Mouse (Mus musculus): Measurements from ENCODE around the gene Rpa1. TPM values are rescaled to one million over a fixed set of nuclear protein-coding genes. Genes with fewer than 3 reads are reported as not detected.

Gene Rpa1
- polyA plus RNA-seq, 1 experiment from 2014 or later: 185 TPM

GRCm38 (mm10) chr11:75344163-75344562 lies 4.0 kb downstream of the Rpa1 start:
- no peak overlapping the region for H3K4me3 ChIP-seq
- no peak for DNase-seq (ENCODE audit: low spot score)
- H3K9me3 ChIP-seq (replicated peaks): no peaks in the 10 kb centered on the region
- H3K27ac ChIP-seq: no peak overlapping the region
- WGBS: 74% methylated on average over 2 of the region's 2 CpGs
- H3K36me3 ChIP-seq: peaks cover 52% of the 10 kb centered on the region
- no peaks in the 10 kb centered on the region for H3K27me3 ChIP-seq (ENCODE audit: low read depth, poor library complexity, severe bottlenecking)
- peaks cover 22% of the 10 kb centered on the region for H3K4me1 ChIP-seq

GRCm38 (mm10) chr11:75343096-75343495 lies 5.0 kb downstream of the Rpa1 start:
- no peak for DNase-seq (ENCODE audit: low spot score)
- 94% methylated on average over 2 of the region's 2 CpGs for WGBS
- no peaks in the 10 kb centered on the region for H3K27me3 ChIP-seq (ENCODE audit: low read depth, poor library complexity, severe bottlenecking)
- peaks cover 63% of the 10 kb centered on the region for H3K36me3 ChIP-seq
- no peaks in the 10 kb centered on the region for H3K9me3 ChIP-seq (replicated peaks)
- H3K27ac ChIP-seq: no peak overlapping the region
- H3K4me1 ChIP-seq: peaks cover 14% of the 10 kb centered on the region
- no peak overlapping the region for H3K4me3 ChIP-seq

- no peak for DNase-seq (ENCODE audit: low spot score)
- WGBS: 90% methylated on average over 12 of the region's 12 CpGs
- Histone ChIP-seq H3K27me3 (ENCODE audit: low read depth, poor library complexity, severe bottlenecking) (no peaks in the 10 kb centered on the region), H3K4me3 (no peak overlapping the region), H3K4me1 (no peaks in the 10 kb centered on the region), H3K27ac (no peak overlapping the region), H3K9me3 (replicated peaks) (no peaks in the 10 kb centered on the region), H3K36me3 (peaks cover 85% of the 10 kb centered on the region)
These were observed 7.3 kb downstream of the Rpa1 start for GRCm38 (mm10) chr11:75340698-75341345.

GRCm38 (mm10) chr11:75340076-75340475 lies 8.0 kb downstream of the Rpa1 start:
- Histone ChIP-seq H3K27ac (no peak overlapping the region), H3K27me3 (ENCODE audit: low read depth, poor library complexity, severe bottlenecking) (no peaks in the 10 kb centered on the region), H3K4me1 (no peaks in the 10 kb centered on the region), H3K4me3 (no peak overlapping the region), H3K36me3 (peaks cover 85% of the 10 kb centered on the region), H3K9me3 (replicated peaks) (no peaks in the 10 kb centered on the region)
- 96% methylated on average over 14 of the region's 14 CpGs for WGBS
- DNase-seq (ENCODE audit: low spot score): no peak

DNA sequence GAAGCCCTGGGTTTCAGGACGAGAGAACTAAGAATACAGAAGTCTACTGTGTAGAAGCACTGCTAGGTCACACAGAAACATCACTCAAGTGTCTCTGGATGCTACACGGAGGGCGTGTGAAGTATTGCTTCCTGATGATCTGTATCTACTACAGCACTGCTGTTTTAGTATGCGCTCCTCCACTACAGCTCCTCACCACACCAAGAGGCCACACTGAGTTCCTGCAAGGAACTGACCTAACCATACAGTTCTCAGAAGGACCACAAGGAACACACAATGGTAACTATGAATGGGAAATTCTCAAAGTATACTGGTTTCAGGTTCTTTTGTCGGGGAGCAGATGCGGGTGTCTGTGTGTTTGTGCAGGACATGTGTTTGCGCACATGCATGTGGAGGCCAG lies 10.9 kb downstream of the Rpa1 start:
- no peaks in the 10 kb centered on the region for H3K27me3 ChIP-seq (ENCODE audit: low read depth, poor library complexity, severe bottlenecking)
- no peak overlapping the region for H3K4me3 ChIP-seq
- 91% methylated on average over 7 of the region's 7 CpGs for WGBS
- no peak for DNase-seq (ENCODE audit: low spot score)
- H3K4me1 ChIP-seq: no peaks in the 10 kb centered on the region
- peaks cover 95% of the 10 kb centered on the region for H3K36me3 ChIP-seq
- no peak overlapping the region for H3K27ac ChIP-seq
- no peaks in the 10 kb centered on the region for H3K9me3 ChIP-seq (replicated peaks)

GRCm38 (mm10) chr11:75336676-75337075 lies 11.4 kb downstream of the Rpa1 start:
- WGBS: 88% methylated on average over 8 of the region's 8 CpGs

GRCm38 (mm10) chr11:75325969-75326311 lies 22.2 kb downstream of the Rpa1 start:
- H3K27me3 ChIP-seq (ENCODE audit: low read depth, poor library complexity, severe bottlenecking): no peaks in the 10 kb centered on the region
- no peak for DNase-seq (ENCODE audit: low spot score)
- H3K4me1 ChIP-seq: no peaks in the 10 kb centered on the region
- H3K36me3 ChIP-seq: peaks cover 77% of the 10 kb centered on the region
- 89% methylated on average over 7 of the region's 7 CpGs for WGBS
- H3K9me3 ChIP-seq (replicated peaks): no peaks in the 10 kb centered on the region
- H3K4me3 ChIP-seq: no peak overlapping the region
- no peak overlapping the region for H3K27ac ChIP-seq

More at GRCm38 (mm10) chr11:75336676-75337075, 11.4 kb downstream of the Rpa1 start:
- Histone ChIP-seq H3K27me3 (ENCODE audit: low read depth, poor library complexity, severe bottlenecking) (no peaks in the 10 kb centered on the region), H3K27ac (no peak overlapping the region), H3K4me3 (no peak overlapping the region), H3K9me3 (replicated peaks) (no peaks in the 10 kb centered on the region), H3K4me1 (no peaks in the 10 kb centered on the region), H3K36me3 (peaks cover 95% of the 10 kb centered on the region)
- DNase-seq (ENCODE audit: low spot score): no peak

GRCm38 (mm10) chr11:75325116-75325968 lies 22.8 kb downstream of the Rpa1 start:
- 88% methylated on average over 16 of the region's 16 CpGs for WGBS
- no peaks in the 10 kb centered on the region for H3K4me1 ChIP-seq
- peaks cover 73% of the 10 kb centered on the region for H3K36me3 ChIP-seq
- DNase-seq (ENCODE audit: low spot score): no peak
- no peak overlapping the region for H3K4me3 ChIP-seq
- no peaks in the 10 kb centered on the region for H3K27me3 ChIP-seq (ENCODE audit: low read depth, poor library complexity, severe bottlenecking)
- H3K27ac ChIP-seq: no peak overlapping the region
- no peaks in the 10 kb centered on the region for H3K9me3 ChIP-seq (replicated peaks)

DNA sequence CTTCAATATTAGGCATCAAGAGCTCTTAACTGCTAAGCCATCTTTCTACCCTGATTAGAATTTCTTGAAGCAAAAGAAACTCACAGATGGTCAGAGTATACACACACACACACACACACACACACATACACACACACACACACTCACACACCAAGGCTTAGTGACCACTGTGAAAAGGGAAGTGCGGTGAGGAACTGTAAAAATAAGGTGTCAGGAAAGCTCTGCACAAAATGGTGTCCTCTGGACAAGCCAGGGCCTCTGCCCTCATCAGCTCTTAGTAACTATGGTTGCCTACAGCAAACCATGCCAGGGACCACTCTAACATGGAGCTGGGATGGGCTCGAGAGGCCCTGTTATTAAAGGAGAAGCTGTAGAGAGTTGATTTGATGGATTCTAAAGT lies 23.7 kb downstream of the Rpa1 start:
- peaks cover 64% of the 10 kb centered on the region for H3K36me3 ChIP-seq
- 94% methylated on average over 2 of the region's 2 CpGs for WGBS

GRCm38 (mm10) chr11:75323326-75323737 lies 24.8 kb downstream of the Rpa1 start:
- no peak overlapping the region for H3K27ac ChIP-seq
- DNase-seq (ENCODE audit: low spot score): no peak
- WGBS: 84% methylated on average over 8 of the region's 8 CpGs
- no peaks in the 10 kb centered on the region for H3K27me3 ChIP-seq (ENCODE audit: low read depth, poor library complexity, severe bottlenecking)
- no peaks in the 10 kb centered on the region for H3K9me3 ChIP-seq (replicated peaks)
- no peaks in the 10 kb centered on the region for H3K4me1 ChIP-seq
- H3K4me3 ChIP-seq: no peak overlapping the region
- peaks cover 56% of the 10 kb centered on the region for H3K36me3 ChIP-seq

More for the DNA sequence above, 23.7 kb downstream of the Rpa1 start:
- Histone ChIP-seq H3K27me3 (ENCODE audit: low read depth, poor library complexity, severe bottlenecking) (no peaks in the 10 kb centered on the region), H3K4me3 (no peak overlapping the region), H3K9me3 (replicated peaks) (no peaks in the 10 kb centered on the region), H3K4me1 (no peaks in the 10 kb centered on the region), H3K27ac (no peak overlapping the region)
- DNase-seq (ENCODE audit: low spot score): no peak

- 75% methylated on average over 5 of the region's 5 CpGs for WGBS
- no peak for DNase-seq (ENCODE audit: low spot score)
- H3K9me3 ChIP-seq (replicated peaks): no peaks in the 10 kb centered on the region
- H3K27me3 ChIP-seq (ENCODE audit: low read depth, poor library complexity, severe bottlenecking): no peaks in the 10 kb centered on the region
- H3K4me3 ChIP-seq: no peak overlapping the region
- no peak overlapping the region for H3K27ac ChIP-seq
- H3K4me1 ChIP-seq: no peaks in the 10 kb centered on the region
- H3K36me3 ChIP-seq: peaks cover 62% of the 10 kb centered on the region
These were observed 28.9 kb downstream of the Rpa1 start for GRCm38 (mm10) chr11:75319246-75319645.

- Histone ChIP-seq H3K9me3 (replicated peaks) (no peaks in the 10 kb centered on the region), H3K4me3 (no peak overlapping the region), H3K27ac (no peak overlapping the region), H3K4me1 (no peaks in the 10 kb centered on the region), H3K27me3 (ENCODE audit: low read depth, poor library complexity, severe bottlenecking) (no peaks in the 10 kb centered on the region), H3K36me3 (peaks cover 64% of the 10 kb centered on the region)
- WGBS: 76% methylated on average over 14 of the region's 14 CpGs
- no peak for DNase-seq (ENCODE audit: low spot score)
These were observed 29.5 kb downstream of the Rpa1 start for GRCm38 (mm10) chr11:75318351-75319221.

GRCm38 (mm10) chr11:75313834-75314233 lies 34.3 kb downstream of the Rpa1 start:
- H3K27ac ChIP-seq: no peak overlapping the region
- H3K4me3 ChIP-seq: no peak overlapping the region
- no peaks in the 10 kb centered on the region for H3K27me3 ChIP-seq (ENCODE audit: low read depth, poor library complexity, severe bottlenecking)
- no peak for DNase-seq (ENCODE audit: low spot score)
- H3K4me1 ChIP-seq: no peaks in the 10 kb centered on the region
- H3K36me3 ChIP-seq: peaks cover 96% of the 10 kb centered on the region
- 92% methylated on average over 8 of the region's 8 CpGs for WGBS
- H3K9me3 ChIP-seq (replicated peaks): no peaks in the 10 kb centered on the region

Measured in limb, embryonic 10.5 days (tissue).